Mouse (Mus musculus): ENCODE data around the gene Mlec.
"Not testable (repeated sequence)": the region's sequence is repeated elsewhere in the genome, so short reads cannot be mapped to it uniquely, and the experiment has no call there.

Mlec gene

GRCm38 (mm10) chr5:115124690-115125089 lies 33.3 kb downstream of the Mlec start:
- DNase-seq: no peak

- peak; percentile 75 for DNase-seq
These were observed 37.0 kb downstream of the Mlec start for GRCm38 (mm10) chr5:115120978-115121377.

GRCm38 (mm10) chr5:115118961-115119570 lies 38.9 kb downstream of the Mlec start, which contains the start of gene Acads:
TSS of gene Acads (minus strand) at chr5:115119346.
- DNase-seq: no peak

GRCm38 (mm10) chr5:115117467-115117866 lies 40.5 kb downstream of the Mlec start:
- DNase-seq: no peak

GRCm38 (mm10) chr5:115116426-115116825 lies 41.6 kb downstream of the Mlec start:
- no peak for DNase-seq

- DNase-seq: no peak
These were observed 43.5 kb downstream of the Mlec start for GRCm38 (mm10) chr5:115114501-115114900.

- DNase-seq: no peak
These were observed 44.7 kb downstream of the Mlec start for GRCm38 (mm10) chr5:115113244-115113643.

GRCm38 (mm10) chr5:115111156-115111555 lies 46.8 kb downstream of the Mlec start:
- no peak for DNase-seq

- DNase-seq: not testable (repeated sequence)
These were observed 54.7 kb downstream of the Mlec start for GRCm38 (mm10) chr5:115103253-115103652.

- no peak for DNase-seq
These were observed 55.7 kb downstream of the Mlec start for GRCm38 (mm10) chr5:115102231-115102630.

GRCm38 (mm10) chr5:115100473-115100872 lies 57.5 kb downstream of the Mlec start:
- DNase-seq: no peak

GRCm38 (mm10) chr5:115099991-115100390 lies 58.0 kb downstream of the Mlec start:
- DNase-seq: no peak

GRCm38 (mm10) chr5:115099530-115099929 lies 58.4 kb downstream of the Mlec start:
- no peak for DNase-seq

- no peak for DNase-seq
These were observed 59.8 kb downstream of the Mlec start, which contains the start of gene Gm10401 for GRCm38 (mm10) chr5:115098195-115098594. TSS of gene Gm10401 (minus strand) at chr5:115098295.
